Mouse (Mus musculus): ENCODE measurements at regions not wholly inside any gene's neighbourhood (a gene's known extent, or its start where the extent isn't known, plus 50 kb on each side); places are given as distances from the start of the nearest gene placed in this dataset.

GRCm38 (mm10) chr2:128473241-128473954 lies 117.6 kb upstream of the Spdye4c start:
- DNase-seq (ENCODE audit: low spot score in 2 of 2) = no peak

GRCm38 (mm10) chr2:128473997-128474396 lies 117.0 kb upstream of the Spdye4c start:
- no peak for DNase-seq (ENCODE audit: low spot score in 2 of 2)

GRCm38 (mm10) chr2:128477242-128477641 lies 113.8 kb upstream of the Spdye4c start:
- no peak for DNase-seq (ENCODE audit: low spot score in 2 of 2)

GRCm38 (mm10) chr2:128491217-128491877 lies 99.7 kb upstream of the Spdye4c start:
- DNase-seq (ENCODE audit: low spot score in 2 of 2) = no peak

- DNase-seq (ENCODE audit: low spot score in 2 of 2) = no peak
These were observed 97.1 kb upstream of the Spdye4c start for GRCm38 (mm10) chr2:128493871-128494270.

GRCm38 (mm10) chr2:128497891-128498290 lies 93.1 kb upstream of the Spdye4c start:
- DNase-seq (ENCODE audit: low spot score in 2 of 2) = no peak

GRCm38 (mm10) chr2:128498611-128499010 lies 92.4 kb upstream of the Spdye4c start:
- DNase-seq (ENCODE audit: low spot score in 2 of 2) = no peak

GRCm38 (mm10) chr2:128499575-128500184 lies 91.3 kb upstream of the Spdye4c start:
- no peak for DNase-seq (ENCODE audit: low spot score in 2 of 2)

- no peak for DNase-seq (ENCODE audit: low spot score in 2 of 2)
These were observed 88.3 kb upstream of the Spdye4c start for GRCm38 (mm10) chr2:128502676-128503075.

GRCm38 (mm10) chr2:128503136-128503935 lies 87.7 kb upstream of the Spdye4c start:
- no peak for DNase-seq (ENCODE audit: low spot score in 2 of 2)

- DNase-seq (ENCODE audit: low spot score in 2 of 2) = peak in 1 of 2 experiments; percentile 36
These were observed 83.3 kb upstream of the Spdye4c start for GRCm38 (mm10) chr2:128507591-128508243.

- DNase-seq (ENCODE audit: low spot score in 2 of 2) = no peak
These were observed 82.8 kb upstream of the Spdye4c start for GRCm38 (mm10) chr2:128508244-128508605.

GRCm38 (mm10) chr2:128511291-128511690 lies 79.7 kb upstream of the Spdye4c start:
- no peak for DNase-seq (ENCODE audit: low spot score in 2 of 2)

GRCm38 (mm10) chr2:128512852-128513251 lies 78.2 kb upstream of the Spdye4c start:
- DNase-seq (ENCODE audit: low spot score in 2 of 2) = no peak

GRCm38 (mm10) chr2:128514463-128515290 lies 76.3 kb upstream of the Spdye4c start:
- DNase-seq (ENCODE audit: low spot score in 2 of 2) = no peak

- no peak for DNase-seq (ENCODE audit: low spot score in 2 of 2)
These were observed 75.3 kb upstream of the Spdye4c start for GRCm38 (mm10) chr2:128515701-128516100.

- DNase-seq (ENCODE audit: low spot score in 2 of 2) = no peak
These were observed 74.3 kb upstream of the Spdye4c start for GRCm38 (mm10) chr2:128516694-128517093.

GRCm38 (mm10) chr2:128518142-128518541 lies 72.9 kb upstream of the Spdye4c start:
- no peak for DNase-seq (ENCODE audit: low spot score in 2 of 2)

- no peak for DNase-seq (ENCODE audit: low spot score in 2 of 2)
These were observed 69.1 kb upstream of the Spdye4c start for GRCm38 (mm10) chr2:128521701-128522443.
